Mouse (Mus musculus) liver, embryonic 11.5 days (tissue): ENCODE measurements around the gene Erp29. TPM values are rescaled to one million over a fixed set of nuclear protein-coding genes. Genes with fewer than 3 reads are reported as not detected.

Source experiments
- ATAC-seq: fragments of 200-750 bp; cut with Nextera tagmentation; replicated peaks from 2 replicates; pipeline ENCODE4 v1.8.0; 2017; ENCODE audit warnings: moderate number of reproducible peaks, mild to moderate bottlenecking, moderate TSS enrichment, moderate library complexity; ENCODE audit not compliant: low FRiP score
- DNase-seq: peaks from one replicate; pipeline ENCODE4 v3.0.0-alpha.2; 2017; ENCODE audit warnings: low spot score
- H3K27ac ChIP-seq: fragments of 300-500 bp; sonication (generic); 2 replicates; pipeline ENCODE4 v1.5.1; 2014; ENCODE audit warnings: mild to moderate bottlenecking, low read depth, low read length, control low read depth
- H3K27me3 ChIP-seq: fragments of 300-500 bp; sonication (generic); replicated peaks from 2 replicates; pipeline ENCODE4 v1.6.1; 2014; ENCODE audit warnings: low read length, mixed read lengths; ENCODE audit not compliant: control insufficient read depth, insufficient read depth
- H3K36me3 ChIP-seq: fragments of 300-500 bp; sonication (generic); 2 replicates; pipeline ENCODE4 v1.6.1; 2014; ENCODE audit warnings: mild to moderate bottlenecking, low read length, moderate library complexity, mixed read lengths; ENCODE audit not compliant: control insufficient read depth, insufficient read depth
- H3K4me1 ChIP-seq: fragments of 300-500 bp; sonication (generic); replicated peaks from 2 replicates; pipeline ENCODE4 v1.6.1; 2014; ENCODE audit warnings: low read length, mixed read lengths; ENCODE audit not compliant: control insufficient read depth, insufficient read depth
- H3K4me2 ChIP-seq: fragments of 300-500 bp; sonication (generic); 2 replicates; pipeline ENCODE4 v1.6.1; 2014; ENCODE audit warnings: mild to moderate bottlenecking, control low read depth, moderate library complexity
- H3K4me3 ChIP-seq: fragments of 300-500 bp; sonication (generic); 2 replicates; pipeline ENCODE4 v1.5.1; 2014; ENCODE audit warnings: low read depth, low read length, control low read depth
- H3K9ac ChIP-seq: fragments of 300-500 bp; sonication (generic); 2 replicates; pipeline ENCODE4 v1.6.1; 2014; ENCODE audit warnings: low read depth, low read length, control low read depth
- H3K9me3 ChIP-seq: fragments of 300-500 bp; sonication (generic); 2 replicates; pipeline ENCODE4 v1.6.1; 2016; ENCODE audit warnings: low read length, inconsistent platforms, mixed read lengths; ENCODE audit not compliant: control insufficient read depth
- WGBS: fragments of 180-500 bp; shearing (Covaris S2); extraction: QIAGEN DNeasy Blood & Tissue Kit; methylation state at CpG from one replicate; pipeline ENCODE4 v1.1.7; 2014; 5-methylcytosine and 5-hydroxymethylcytosine counted together
- polyA plus RNA-seq: library from polyadenylated mRNA; unstranded; fragments of >200 nt; fragmentation: Nextera tagmentation; extraction: Ambion mirVana; gene quantifications from 2 replicates; pipeline ENCODE4 v1.2.1, GENCODE M21; 2014

The Erp29 gene
- polyA plus RNA-seq, 1 experiment from 2014 or later: 175 TPM

GRCm38 (mm10) chr5:121453743-121454502 lies 1.6 kb upstream of the Erp29 start:
- Histone ChIP-seq H3K4me2 (peak overlapping the region; percentile 87), H3K4me1 (peaks cover 28% of the 10 kb centered on the region), H3K9me3 (no peaks in the 10 kb centered on the region), H3K9ac (peak overlapping the region; percentile 97), H3K27me3 (no peaks in the 10 kb centered on the region), H3K27ac (no peak overlapping the region), H3K36me3 (peaks cover 6% of the 10 kb centered on the region), H3K4me3 (peak overlapping the region; percentile 74; the same call in 1 of the 2 replicates)
- WGBS: 88% methylated on average over 13 of the region's 13 CpGs
- ATAC-seq (no peak), DNase-seq (no peak)

GRCm38 (mm10) chr5:121452906-121453305 lies 600 bp upstream of the Erp29 start:
- no peaks in the 10 kb centered on the region for H3K9me3 ChIP-seq
- H3K4me3 ChIP-seq: peak overlapping the region; percentile 74
- no peak for ATAC-seq
- H3K9ac ChIP-seq: peak overlapping the region; percentile 97
- H3K27me3 ChIP-seq: no peaks in the 10 kb centered on the region
- no peak for DNase-seq
- peaks cover 14% of the 10 kb centered on the region for H3K36me3 ChIP-seq
- whole genome bisulfite sequencing: 7% methylated on average over 9 of the region's 9 CpGs
- H3K4me2 ChIP-seq: peak overlapping the region; percentile 87
- H3K27ac ChIP-seq: peak overlapping the region; percentile 91
- H3K4me1 ChIP-seq: peaks cover 28% of the 10 kb centered on the region

- peak; percentile 53 for ATAC-seq
- Histone ChIP-seq H3K9ac (peak within 1 kb of the TSS; percentile 97), H3K9me3 (no peaks in the 10 kb centered on the region), H3K27ac (peak within 1 kb of the TSS; percentile 91), H3K4me2 (peak within 1 kb of the TSS; percentile 87), H3K27me3 (no peaks in the 10 kb centered on the region), H3K36me3 (peaks cover 22% of the 10 kb centered on the region), H3K4me3 (peak within 1 kb of the TSS; percentile 74), H3K4me1 (peaks cover 27% of the 10 kb centered on the region)
- under 1% methylated on average over 17 of the region's 17 CpGs for WGBS
- peak; percentile 59 for DNase-seq
Measured at GRCm38 (mm10) chr5:121451644-121452025, 671 bp downstream of the Erp29 start, which contains the start of gene Tmem116. TSS of gene Tmem116 (plus strand) at chr5:121451893.

- Histone ChIP-seq H3K36me3 (peaks cover 27% of the 10 kb centered on the region), H3K4me1 (peaks cover 23% of the 10 kb centered on the region), H3K27ac (peak overlapping the region; percentile 90; the same call in 1 of the 2 replicates), H3K4me2 (peak overlapping the region; percentile 87), H3K9ac (peak overlapping the region; percentile 97), H3K27me3 (no peaks in the 10 kb centered on the region), H3K4me3 (peak overlapping the region; percentile 74), H3K9me3 (no peaks in the 10 kb centered on the region)
- 20% methylated on average over 8 of the region's 8 CpGs for WGBS
- no peak for DNase-seq
- ATAC-seq: no peak
Measured at GRCm38 (mm10) chr5:121451203-121451602, 1.1 kb downstream of the Erp29 start.

GRCm38 (mm10) chr5:121450476-121450875 lies 1.8 kb downstream of the Erp29 start:
- ATAC-seq (no peak), DNase-seq (peak; percentile 27)
- Histone ChIP-seq H3K9ac (no peak overlapping the region), H3K4me2 (peak overlapping the region; percentile 87), H3K4me1 (peaks cover 18% of the 10 kb centered on the region), H3K9me3 (no peaks in the 10 kb centered on the region), H3K27me3 (no peaks in the 10 kb centered on the region), H3K4me3 (peak overlapping the region; percentile 21; the same call in 1 of the 2 replicates), H3K27ac (peak overlapping the region; percentile 27; the same call in 1 of the 2 replicates), H3K36me3 (peaks cover 30% of the 10 kb centered on the region)
- 80% methylated on average over 9 of the region's 9 CpGs for WGBS

GRCm38 (mm10) chr5:121449976-121450375 lies 2.3 kb downstream of the Erp29 start:
- Histone ChIP-seq H3K27me3 (no peaks in the 10 kb centered on the region), H3K4me3 (no peak overlapping the region), H3K27ac (no peak overlapping the region), H3K9ac (no peak overlapping the region), H3K9me3 (no peaks in the 10 kb centered on the region), H3K4me2 (no peak overlapping the region), H3K36me3 (peaks cover 33% of the 10 kb centered on the region), H3K4me1 (peaks cover 16% of the 10 kb centered on the region)
- peak; percentile 32 for DNase-seq
- no peak for ATAC-seq
- 62% methylated on average over 6 of the region's 6 CpGs for WGBS

- Histone ChIP-seq H3K4me3 (no peak overlapping the region), H3K4me1 (peaks cover 9% of the 10 kb centered on the region), H3K27ac (no peak overlapping the region), H3K36me3 (peaks cover 47% of the 10 kb centered on the region), H3K9ac (no peak overlapping the region), H3K27me3 (no peaks in the 10 kb centered on the region), H3K4me2 (no peak overlapping the region), H3K9me3 (no peaks in the 10 kb centered on the region)
- DNase-seq (no peak), ATAC-seq (no peak)
- 93% methylated on average over 3 of the region's 3 CpGs for WGBS
Measured at GRCm38 (mm10) chr5:121448450-121448849, 3.9 kb downstream of the Erp29 start.

- Histone ChIP-seq H3K4me2 (no peak overlapping the region), H3K4me3 (no peak overlapping the region), H3K27ac (no peak overlapping the region), H3K36me3 (peaks cover 70% of the 10 kb centered on the region), H3K9ac (no peak overlapping the region), H3K4me1 (no peaks in the 10 kb centered on the region), H3K9me3 (no peaks in the 10 kb centered on the region), H3K27me3 (no peaks in the 10 kb centered on the region)
- WGBS: 86% methylated on average over 5 of the region's 5 CpGs
- DNase-seq (no peak), ATAC-seq (no peak)
Measured at GRCm38 (mm10) chr5:121444870-121445269, 7.4 kb downstream of the Erp29 start.

- Histone ChIP-seq H3K4me1 (no peaks in the 10 kb centered on the region), H3K36me3 (peaks cover 71% of the 10 kb centered on the region), H3K9ac (no peak overlapping the region), H3K27ac (no peak overlapping the region), H3K4me2 (no peak overlapping the region), H3K4me3 (no peak overlapping the region), H3K9me3 (no peaks in the 10 kb centered on the region), H3K27me3 (no peaks in the 10 kb centered on the region)
- DNase-seq (no peak), ATAC-seq (no peak)
- 87% methylated on average over 3 of the region's 3 CpGs for WGBS
Measured at GRCm38 (mm10) chr5:121443548-121443947, 8.8 kb downstream of the Erp29 start.
